Mouse (Mus musculus): ENCODE measurements around the gene Tk1. TPM values are rescaled to one million over a fixed set of nuclear protein-coding genes. Genes with fewer than 3 reads are reported as not detected.

Tk1 gene
- polyA plus RNA-seq, 1 experiment from 2014 or later: 86.0 TPM

- no peaks in the 10 kb centered on the region for H3K36me3 ChIP-seq (ENCODE audit: control insufficient read depth, insufficient read depth, low read length)
- no peak overlapping the region for H3K9ac ChIP-seq (ENCODE audit: low read length)
- H3K4me3 ChIP-seq (ENCODE audit: low read depth, low read length): no peak overlapping the region
- H3K27me3 ChIP-seq (ENCODE audit: control insufficient read depth, insufficient read depth, low read length): peaks cover 12% of the 10 kb centered on the region
- no peaks in the 10 kb centered on the region for H3K9me3 ChIP-seq (ENCODE audit: control insufficient read depth, low read length)
- H3K4me1 ChIP-seq (ENCODE audit: control insufficient read depth, insufficient read depth, low read length): peaks cover 10% of the 10 kb centered on the region; the same call in 1 of the 2 replicates
- ATAC-seq (ENCODE audit: insufficient read depth, low FRiP score, low TSS enrichment) (no peak), DNase-seq (ENCODE audit: low spot score) (no peak)
- 68% methylated on average over 2 of the region's 2 CpGs for WGBS
- no peak overlapping the region for H3K4me2 ChIP-seq (ENCODE audit: low read depth)
- no peak overlapping the region for H3K27ac ChIP-seq (ENCODE audit: low read depth, low read length)
These were observed 38.9 kb upstream of the Tk1 start for GRCm38 (mm10) chr11:117864805-117865204.

GRCm38 (mm10) chr11:117863174-117863856, 37.4 kb upstream of the Tk1 start:
- Histone ChIP-seq H3K4me1 (ENCODE audit: control insufficient read depth, insufficient read depth, low read length) (peaks cover 10% of the 10 kb centered on the region; the same call in 1 of the 2 replicates), H3K27ac (ENCODE audit: low read depth, low read length) (no peak overlapping the region), H3K27me3 (ENCODE audit: control insufficient read depth, insufficient read depth, low read length) (peaks cover 15% of the 10 kb centered on the region), H3K4me3 (ENCODE audit: low read depth, low read length) (no peak overlapping the region), H3K4me2 (ENCODE audit: low read depth) (no peak overlapping the region), H3K36me3 (ENCODE audit: control insufficient read depth, insufficient read depth, low read length) (no peaks in the 10 kb centered on the region), H3K9ac (ENCODE audit: low read length) (no peak overlapping the region), H3K9me3 (ENCODE audit: control insufficient read depth, low read length) (no peaks in the 10 kb centered on the region)
- ATAC-seq (ENCODE audit: insufficient read depth, low FRiP score, low TSS enrichment) (no peak), DNase-seq (ENCODE audit: low spot score) (no peak)
- 29% methylated on average over 11 of the region's 11 CpGs for WGBS

- peaks cover 5% of the 10 kb centered on the region; the same call in 1 of the 2 replicates for H3K4me1 ChIP-seq (ENCODE audit: control insufficient read depth, insufficient read depth, low read length)
- peaks cover 13% of the 10 kb centered on the region for H3K36me3 ChIP-seq (ENCODE audit: control insufficient read depth, insufficient read depth, low read length)
- DNase-seq (ENCODE audit: low spot score): no peak
- ATAC-seq (ENCODE audit: insufficient read depth, low FRiP score, low TSS enrichment): no peak
- H3K27ac ChIP-seq (ENCODE audit: low read depth, low read length): no peak within 1 kb of the TSS
- 3% methylated on average over 23 of the region's 23 CpGs for WGBS
- no peak within 1 kb of the TSS for H3K9ac ChIP-seq (ENCODE audit: low read length)
- H3K4me2 ChIP-seq (ENCODE audit: low read depth): no peak within 1 kb of the TSS
- H3K27me3 ChIP-seq (ENCODE audit: control insufficient read depth, insufficient read depth, low read length): peaks cover 15% of the 10 kb centered on the region
- no peak within 1 kb of the TSS for H3K4me3 ChIP-seq (ENCODE audit: low read depth, low read length)
- no peaks in the 10 kb centered on the region for H3K9me3 ChIP-seq (ENCODE audit: control insufficient read depth, low read length)
These were observed 34.7 kb upstream of the Tk1 start, which contains the start of gene Tmem235 for GRCm38 (mm10) chr11:117860601-117861000. Tmem235 (plus strand) TSS chr11:117860752.

- ATAC-seq (ENCODE audit: insufficient read depth, low FRiP score, low TSS enrichment): no peak
- H3K4me1 ChIP-seq (ENCODE audit: control insufficient read depth, insufficient read depth, low read length): peaks cover 5% of the 10 kb centered on the region; the same call in 1 of the 2 replicates
These were observed 32.5 kb upstream of the Tk1 start for GRCm38 (mm10) chr11:117858392-117858791.

GRCm38 (mm10) chr11:117857462-117857861, 31.6 kb upstream of the Tk1 start:
- no peak overlapping the region for H3K4me3 ChIP-seq (ENCODE audit: low read depth, low read length)
- H3K27ac ChIP-seq (ENCODE audit: low read depth, low read length): no peak overlapping the region
- no peak overlapping the region for H3K4me2 ChIP-seq (ENCODE audit: low read depth)
- 92% methylated on average over 10 of the region's 10 CpGs for WGBS
- no peak for ATAC-seq (ENCODE audit: insufficient read depth, low FRiP score, low TSS enrichment)
- no peak for DNase-seq (ENCODE audit: low spot score)
- no peaks in the 10 kb centered on the region for H3K9me3 ChIP-seq (ENCODE audit: control insufficient read depth, low read length)
- peaks cover 20% of the 10 kb centered on the region for H3K36me3 ChIP-seq (ENCODE audit: control insufficient read depth, insufficient read depth, low read length)
- no peak overlapping the region for H3K9ac ChIP-seq (ENCODE audit: low read length)
- peaks cover 5% of the 10 kb centered on the region; the same call in 1 of the 2 replicates for H3K4me1 ChIP-seq (ENCODE audit: control insufficient read depth, insufficient read depth, low read length)
- H3K27me3 ChIP-seq (ENCODE audit: control insufficient read depth, insufficient read depth, low read length): peaks cover 15% of the 10 kb centered on the region

More at GRCm38 (mm10) chr11:117858392-117858791, 32.5 kb upstream of the Tk1 start:
- Histone ChIP-seq H3K4me3 (ENCODE audit: low read depth, low read length) (no peak overlapping the region), H3K4me2 (ENCODE audit: low read depth) (no peak overlapping the region), H3K27ac (ENCODE audit: low read depth, low read length) (no peak overlapping the region), H3K36me3 (ENCODE audit: control insufficient read depth, insufficient read depth, low read length) (peaks cover 18% of the 10 kb centered on the region), H3K27me3 (ENCODE audit: control insufficient read depth, insufficient read depth, low read length) (peaks cover 15% of the 10 kb centered on the region), H3K9ac (ENCODE audit: low read length) (no peak overlapping the region), H3K9me3 (ENCODE audit: control insufficient read depth, low read length) (no peaks in the 10 kb centered on the region)
- no peak for DNase-seq (ENCODE audit: low spot score)
- WGBS: 25% methylated on average over 3 of the region's 3 CpGs

- Histone ChIP-seq H3K27ac (ENCODE audit: low read depth, low read length) (no peak overlapping the region), H3K36me3 (ENCODE audit: control insufficient read depth, insufficient read depth, low read length) (peaks cover 20% of the 10 kb centered on the region), H3K4me3 (ENCODE audit: low read depth, low read length) (no peak overlapping the region), H3K9ac (ENCODE audit: low read length) (no peak overlapping the region), H3K27me3 (ENCODE audit: control insufficient read depth, insufficient read depth, low read length) (peaks cover 10% of the 10 kb centered on the region), H3K4me2 (ENCODE audit: low read depth) (no peak overlapping the region), H3K4me1 (ENCODE audit: control insufficient read depth, insufficient read depth, low read length) (peaks cover 5% of the 10 kb centered on the region; the same call in 1 of the 2 replicates), H3K9me3 (ENCODE audit: control insufficient read depth, low read length) (no peaks in the 10 kb centered on the region)
- 86% methylated on average over 1 of the region's 1 CpGs for WGBS
- ATAC-seq (ENCODE audit: insufficient read depth, low FRiP score, low TSS enrichment) (no peak), DNase-seq (ENCODE audit: low spot score) (no peak)
These were observed 30.1 kb upstream of the Tk1 start for GRCm38 (mm10) chr11:117855975-117856374.

GRCm38 (mm10) chr11:117855360-117855759, 29.5 kb upstream of the Tk1 start:
- H3K4me3 ChIP-seq (ENCODE audit: low read depth, low read length): no peak overlapping the region
- no peak for DNase-seq (ENCODE audit: low spot score)
- 98% methylated on average over 5 of the region's 5 CpGs for WGBS
- H3K27ac ChIP-seq (ENCODE audit: low read depth, low read length): no peak overlapping the region
- H3K9me3 ChIP-seq (ENCODE audit: control insufficient read depth, low read length): no peaks in the 10 kb centered on the region
- no peak overlapping the region for H3K9ac ChIP-seq (ENCODE audit: low read length)
- ATAC-seq (ENCODE audit: insufficient read depth, low FRiP score, low TSS enrichment): no peak
- H3K27me3 ChIP-seq (ENCODE audit: control insufficient read depth, insufficient read depth, low read length): peaks cover 5% of the 10 kb centered on the region; the same call in 1 of the 2 replicates
- H3K36me3 ChIP-seq (ENCODE audit: control insufficient read depth, insufficient read depth, low read length): peaks cover 20% of the 10 kb centered on the region
- H3K4me1 ChIP-seq (ENCODE audit: control insufficient read depth, insufficient read depth, low read length): peaks cover 2% of the 10 kb centered on the region; the same call in 1 of the 2 replicates
- no peak overlapping the region for H3K4me2 ChIP-seq (ENCODE audit: low read depth)

- DNase-seq (ENCODE audit: low spot score): no peak
- Histone ChIP-seq H3K27me3 (ENCODE audit: control insufficient read depth, insufficient read depth, low read length) (peaks cover under 1% of the 10 kb centered on the region; the same call in 1 of the 2 replicates), H3K9me3 (ENCODE audit: control insufficient read depth, low read length) (no peaks in the 10 kb centered on the region), H3K36me3 (ENCODE audit: control insufficient read depth, insufficient read depth, low read length) (peaks cover 20% of the 10 kb centered on the region), H3K27ac (ENCODE audit: low read depth, low read length) (no peak overlapping the region), H3K9ac (ENCODE audit: low read length) (no peak overlapping the region), H3K4me2 (ENCODE audit: low read depth) (no peak overlapping the region), H3K4me3 (ENCODE audit: low read depth, low read length) (no peak overlapping the region), H3K4me1 (ENCODE audit: control insufficient read depth, insufficient read depth, low read length) (peaks cover 8% of the 10 kb centered on the region; the same call in 1 of the 2 replicates)
- WGBS: 94% methylated on average over 9 of the region's 9 CpGs
- ATAC-seq (ENCODE audit: insufficient read depth, low FRiP score, low TSS enrichment): no peak
These were observed 28.3 kb upstream of the Tk1 start for GRCm38 (mm10) chr11:117854241-117854640.

GRCm38 (mm10) chr11:117852875-117853274, 27.0 kb upstream of the Tk1 start:
- 96% methylated on average over 3 of the region's 3 CpGs for WGBS
- peaks cover 20% of the 10 kb centered on the region for H3K36me3 ChIP-seq (ENCODE audit: control insufficient read depth, insufficient read depth, low read length)

More at GRCm38 (mm10) chr11:117852875-117853274, 27.0 kb upstream of the Tk1 start:
- no peaks in the 10 kb centered on the region for H3K27me3 ChIP-seq (ENCODE audit: control insufficient read depth, insufficient read depth, low read length)
- DNase-seq (ENCODE audit: low spot score) (no peak), ATAC-seq (ENCODE audit: insufficient read depth, low FRiP score, low TSS enrichment) (no peak)
- H3K9ac ChIP-seq (ENCODE audit: low read length): no peak overlapping the region
- no peak overlapping the region for H3K27ac ChIP-seq (ENCODE audit: low read depth, low read length)
- peaks cover 12% of the 10 kb centered on the region; the same call in 1 of the 2 replicates for H3K4me1 ChIP-seq (ENCODE audit: control insufficient read depth, insufficient read depth, low read length)
- H3K4me3 ChIP-seq (ENCODE audit: low read depth, low read length): no peak overlapping the region
- no peak overlapping the region for H3K4me2 ChIP-seq (ENCODE audit: low read depth)
- H3K9me3 ChIP-seq (ENCODE audit: control insufficient read depth, low read length): no peaks in the 10 kb centered on the region
